Mouse (Mus musculus) embryonic fibroblast, embryonic 13.5 days (primary cell): Measurements from ENCODE around the gene Umodl1. TPM values are rescaled to one million over a fixed set of nuclear protein-coding genes. Genes with fewer than 3 reads are reported as not detected.

Source experiments
- H3K27ac ChIP-seq: 2 replicates; pipeline ENCODE4 v1.5.1; 2012; ENCODE audit warnings: low read length, control low read depth, inconsistent platforms; ENCODE audit not compliant: insufficient read depth
- H3K4me1 ChIP-seq: 2 replicates; pipeline ENCODE4 v1.6.1; 2011; ENCODE audit warnings: low read length; ENCODE audit not compliant: control insufficient read depth, insufficient read depth
- H3K4me3 ChIP-seq: 2 replicates; pipeline ENCODE4 v1.5.1; 2011; ENCODE audit warnings: mild to moderate bottlenecking, control low read depth, low read length; ENCODE audit not compliant: insufficient read depth
- CTCF ChIP-seq: IDR thresholded peaks from 2 replicates; pipeline ENCODE4 v1.5.1; 2011; ENCODE audit warnings: mild to moderate bottlenecking, control low read depth, low read length, moderate library complexity, borderline replicate concordance; ENCODE audit not compliant: insufficient read depth
- POLR2A ChIP-seq: IDR thresholded peaks from 2 replicates; pipeline ENCODE4 v1.6.1; 2011; ENCODE audit warnings: low read depth, mild to moderate bottlenecking, control low read depth, low read length, moderate library complexity
- polyA plus RNA-seq: library from polyadenylated mRNA; stranded (reverse); fragments of >200 nt; gene quantifications from 2 replicates; pipeline ENCODE4 v1.2.4, GENCODE M21; 2011; ENCODE audit warnings: low read depth; ENCODE audit not compliant: missing spikeins, insufficient read length

Umodl1 gene
- polyA plus RNA-seq, 1 experiment: not detected

DNA sequence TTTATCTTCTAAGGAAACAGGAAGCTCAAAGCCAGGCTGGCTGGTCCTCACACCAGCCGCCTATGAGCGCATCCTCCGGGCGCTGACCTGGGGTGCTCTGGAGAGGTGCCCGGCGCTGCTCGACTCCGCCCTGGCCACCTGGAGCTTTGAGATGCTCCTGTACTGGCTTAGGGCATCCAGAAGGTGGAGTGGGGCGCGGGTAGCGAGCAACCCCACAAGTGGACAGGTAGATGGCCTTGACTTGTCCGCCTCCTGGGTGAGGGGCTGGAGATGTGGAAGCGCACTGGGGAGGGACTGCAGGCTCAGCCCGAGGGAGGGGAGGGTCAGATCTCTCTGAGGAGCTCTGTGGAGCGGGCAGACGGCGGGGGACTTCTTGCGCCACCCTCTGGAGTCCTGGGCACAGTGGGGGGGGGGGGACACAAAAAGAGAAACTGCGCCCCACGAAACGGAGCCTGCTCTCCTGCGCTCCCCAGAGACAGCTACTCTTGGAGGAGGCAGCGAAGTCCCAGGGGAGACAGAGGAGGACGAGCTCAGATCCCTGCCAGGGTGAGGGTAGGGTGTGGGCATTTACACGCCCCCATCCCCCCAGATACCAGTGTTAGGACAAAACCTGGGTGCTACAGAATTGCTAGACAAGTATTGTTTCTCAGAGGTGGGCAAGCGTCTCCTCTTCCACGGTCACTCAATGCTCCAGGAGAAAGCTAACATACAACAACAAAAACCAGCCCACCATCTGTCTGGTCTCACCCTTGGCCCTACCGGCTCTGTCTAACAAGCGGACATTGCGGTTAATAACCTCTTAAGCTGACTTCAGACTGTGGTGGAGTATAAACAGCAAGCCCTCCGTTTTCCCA, 103.7 kb downstream of the Umodl1 start:
- H3K4me1 ChIP-seq: peaks cover 6% of the 10 kb centered on the region; the same call in 1 of the 2 replicates
- H3K27ac ChIP-seq: no peak overlapping the region
- peak overlapping the region; percentile 42 for H3K4me3 ChIP-seq
- TF ChIP-seq POLR2A (no peak), CTCF (no peak)

DNA sequence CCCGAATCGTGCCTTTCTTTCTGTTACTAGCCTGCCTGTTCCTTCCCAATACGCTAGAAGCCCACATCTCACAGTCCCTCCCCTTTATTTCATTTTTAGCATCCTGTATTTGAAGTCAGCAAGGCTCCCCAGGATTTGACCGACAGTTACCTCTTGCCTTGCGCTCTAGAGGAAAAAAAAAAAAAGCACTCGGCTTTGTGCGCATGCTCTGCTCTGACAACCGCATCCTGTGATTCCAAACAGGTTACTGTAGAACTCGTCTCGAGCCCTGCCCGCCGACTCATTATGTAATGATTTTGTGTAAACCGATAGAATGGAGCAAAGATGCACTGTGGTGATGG, 104.3 kb downstream of the Umodl1 start:
- no peak for TF ChIP-seq CTCF
- H3K4me1 ChIP-seq: peaks cover 6% of the 10 kb centered on the region; the same call in 1 of the 2 replicates
- peak overlapping the region; percentile 42 for H3K4me3 ChIP-seq
- H3K27ac ChIP-seq: no peak overlapping the region

DNA sequence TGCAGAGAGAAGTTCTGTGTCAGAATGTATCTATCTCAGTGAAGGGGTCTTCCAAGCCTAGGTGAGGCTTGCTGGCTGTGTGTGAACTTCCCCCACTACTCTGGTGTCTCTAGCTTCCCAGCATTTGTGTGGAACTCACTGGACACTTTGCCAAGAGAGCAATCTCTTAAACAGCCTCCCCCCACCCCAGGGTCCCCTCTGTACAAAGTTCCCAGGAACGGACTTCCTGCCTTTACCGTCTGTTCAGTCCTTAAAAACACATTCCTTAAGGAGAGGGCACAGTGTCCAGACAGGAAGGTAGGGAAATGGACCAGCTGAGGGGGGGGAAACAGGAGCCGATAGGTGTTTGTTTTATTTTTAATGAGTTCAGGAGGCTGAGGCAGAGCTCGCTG, 105.8 kb downstream of the Umodl1 start:
- Histone ChIP-seq H3K27ac (no peak overlapping the region), H3K4me3 (no peak overlapping the region)
- no peak for TF ChIP-seq CTCF
- no peak for TF ChIP-seq POLR2A

More for the DNA sequence above, 105.8 kb downstream of the Umodl1 start:
- peaks cover 6% of the 10 kb centered on the region; the same call in 1 of the 2 replicates for H3K4me1 ChIP-seq

Other genes starting within 250 kb of the Umodl1 start
- 0.13 TPM in 1 of 2 replicates, not detected in the other for gene Glp1r, start 52.8 kb upstream of the Umodl1 start, polyA plus RNA-seq
- 0.86 and 2.4 TPM in 2 replicates for gene Abcg1, start 103.0 kb downstream of the Umodl1 start, polyA plus RNA-seq
- not detected in 2 replicates for gene Tff3, start 175.0 kb downstream of the Umodl1 start, polyA plus RNA-seq
- gene Tff2, start 189.6 kb downstream of the Umodl1 start, polyA plus RNA-seq: not detected in 2 replicates
- gene Tff1, start 210.6 kb downstream of the Umodl1 start, polyA plus RNA-seq: not detected in 2 replicates
- gene Tmprss3, start 244.3 kb downstream of the Umodl1 start, polyA plus RNA-seq: not detected in 2 replicates